ENCODE assay signal across 23 mouse cellular contexts in the genomic region with DNA sequence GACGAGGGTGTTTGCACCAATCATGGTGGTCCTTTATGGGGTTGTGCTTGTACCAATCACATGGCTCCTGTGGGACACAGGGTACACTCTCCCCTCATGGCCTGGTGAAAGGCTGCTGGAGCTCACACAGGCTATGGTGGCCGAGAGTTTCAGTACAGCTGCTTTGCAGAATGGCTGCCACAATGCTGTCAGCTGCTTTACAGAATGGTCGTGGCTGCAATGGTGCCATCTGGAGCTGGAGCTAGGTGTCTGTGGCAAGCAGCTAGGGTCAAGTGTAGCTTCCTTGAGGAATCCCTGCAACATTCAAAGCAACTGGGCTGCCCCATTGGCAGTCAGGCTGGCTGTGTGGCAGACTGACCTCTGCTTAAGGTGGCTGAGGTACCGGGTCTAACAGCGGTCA.
A peak's percentile ranks its signal among the peaks of the same experiment; 100 is the strongest.
DNase-seq lines count a peak whose midpoint lies in the region; ATAC-seq and TF ChIP-seq lines count a peak whose summit lies in the region.
"Had no signal": no experiment of that assay in that cellular context is flagged by ENCODE, and none has a peak within 500 bp of the region (broad histone marks: within the 10 kb centered on the region; RNA-seq: fewer than 3 reads in every experiment).

No protein-coding gene starts in this region.

- 76% methylated on average over 5 of the region's 5 CpGs for WGBS in hindbrain, embryonic 10.5 days
- WGBS in hindbrain, embryonic 14.5 days, result 61% methylated on average over 5 of the region's 5 CpGs
- 63% methylated on average over 5 of the region's 5 CpGs for WGBS in intestine, embryonic 15.5 days

- no peak for DNase-seq in hindbrain, embryonic 10.5 days (ENCODE audit: low spot score)
- no peak for DNase-seq in hindbrain, embryonic 14.5 days (ENCODE audit: low spot score)
- DNase-seq in left cerebral cortex, adult 2 months (ENCODE audit: extremely low spot score in 1 of 2, low spot score in 2 of 2), result no peak
- no peak for DNase-seq in left cerebral cortex, adult 11 months (ENCODE audit: low spot score)
- peak; percentile 35 for DNase-seq in retina, embryonic 14.5 days (ENCODE audit: low spot score)
- no peak for DNase-seq in frontal cortex, postnatal 25 days (ENCODE audit: low spot score in 2 of 2)
- DNase-seq: adrenal gland, adult 8-10 months; B cell, adult 2 months; cerebellum, adult 11-12 months; cerebellum, postnatal 14 days; embryo, embryonic 11 days; gastrocnemius, adult 2 months; heart, postnatal 4 days; lung, adult 2 months; right cerebral cortex, postnatal 4 days had no signal

- H3K9me3 ChIP-seq in hindbrain, embryonic 10.5 days, result no peaks in the 10 kb centered on the region
- H3K9me3 ChIP-seq in hindbrain, embryonic 14.5 days (ENCODE audit: control insufficient read depth, low read length), result no peaks in the 10 kb centered on the region
- H3K9me3 ChIP-seq in intestine, embryonic 15.5 days, result no peaks in the 10 kb centered on the region
- H3K9me3 ChIP-seq: embryonic facial prominence, embryonic 13.5 days; heart, embryonic 15.5 days; megakaryocyte, embryonic 14.5 days; midbrain, embryonic 15.5 days; neural tube, embryonic 13.5 days had no signal

- H3K4me1 ChIP-seq in hindbrain, embryonic 10.5 days (replicated peaks), result peaks cover 67% of the 10 kb centered on the region
- peaks cover 5% of the 10 kb centered on the region; the same call in 1 of the 2 replicates for H3K4me1 ChIP-seq in hindbrain, embryonic 14.5 days (replicated peaks; ENCODE audit: control insufficient read depth, insufficient read depth, low read length)
- H3K4me1 ChIP-seq in intestine, embryonic 15.5 days (replicated peaks), result peaks cover 30% of the 10 kb centered on the region

- 0 out of 2 replicates have a peak overlapping the region, but pooled peaks have one; percentile 57 for H3K27ac ChIP-seq in hindbrain, embryonic 10.5 days
- no peak overlapping the region for H3K27ac ChIP-seq in hindbrain, embryonic 14.5 days
- peak overlapping the region; percentile 80 for H3K27ac ChIP-seq in left cerebral cortex, adult 2 months
- H3K27ac ChIP-seq in intestine, embryonic 15.5 days, result peak overlapping the region; percentile 38; the same call in 1 of the 2 replicates
- H3K27ac ChIP-seq: embryonic facial prominence, embryonic 13.5 days; gastrocnemius, adult 2 months; heart, embryonic 15.5 days; midbrain, embryonic 15.5 days; neural tube, embryonic 13.5 days had no signal

- no peak overlapping the region for H3K4me3 ChIP-seq in hindbrain, embryonic 10.5 days
- no peak overlapping the region for H3K4me3 ChIP-seq in hindbrain, embryonic 14.5 days (replicated peaks; ENCODE audit: low read length)
- no peak overlapping the region for H3K4me3 ChIP-seq in left cerebral cortex, adult 2 months
- no peak overlapping the region for H3K4me3 ChIP-seq in intestine, embryonic 15.5 days (replicated peaks)
- H3K4me3 ChIP-seq: embryonic facial prominence, embryonic 13.5 days; erythroblast, embryonic 14.5 days; gastrocnemius, adult 2 months; heart, embryonic 15.5 days; megakaryocyte, embryonic 14.5 days; midbrain, embryonic 15.5 days; neural tube, embryonic 13.5 days had no signal

- ATAC-seq in hindbrain, embryonic 14.5 days (ENCODE audit: low FRiP score), result no peak
- ATAC-seq in intestine, embryonic 15.5 days, result no peak
- ATAC-seq: activated CD4-positive, CD25-positive, alpha-beta regulatory T cell, adult 4 months; midbrain, embryonic 15.5 days had no signal

- no peak for TF ChIP-seq CTCF in left cerebral cortex, adult 2 months (IDR thresholded peaks at IDR 0.05)

- H3K27me3 ChIP-seq in hindbrain, embryonic 10.5 days (ENCODE audit: insufficient read depth, poor library complexity, severe bottlenecking), result 0 out of 2 replicates have a peak, but pooled peaks cover 4% of the 10 kb centered on the region
- H3K27me3 ChIP-seq in hindbrain, embryonic 14.5 days (ENCODE audit: control insufficient read depth, insufficient read depth, low read length), result no peaks in the 10 kb centered on the region
- no peaks in the 10 kb centered on the region for H3K27me3 ChIP-seq in intestine, embryonic 15.5 days (replicated peaks)
- H3K27me3 ChIP-seq: embryonic facial prominence, embryonic 13.5 days; heart, embryonic 15.5 days; midbrain, embryonic 15.5 days; neural tube, embryonic 13.5 days had no signal

- no peak overlapping the region for H3K4me2 ChIP-seq in hindbrain, embryonic 14.5 days (replicated peaks)
- H3K4me2 ChIP-seq in intestine, embryonic 15.5 days (replicated peaks), result no peak overlapping the region
- H3K4me2 ChIP-seq: embryonic facial prominence, embryonic 13.5 days; heart, embryonic 15.5 days; midbrain, embryonic 15.5 days; neural tube, embryonic 13.5 days had no signal

- H3K36me3 ChIP-seq in hindbrain, embryonic 10.5 days, result no peaks in the 10 kb centered on the region
- no peaks in the 10 kb centered on the region for H3K36me3 ChIP-seq in hindbrain, embryonic 14.5 days (replicated peaks; ENCODE audit: control insufficient read depth, insufficient read depth)
- no peaks in the 10 kb centered on the region for H3K36me3 ChIP-seq in intestine, embryonic 15.5 days
- H3K36me3 ChIP-seq: embryonic facial prominence, embryonic 13.5 days; heart, embryonic 15.5 days; midbrain, embryonic 15.5 days; neural tube, embryonic 13.5 days had no signal

- intact Hi-C loops in left cerebral cortex, adult 2 months (cut with DNase I), result loop anchor here (10.0 kb wide), 1 partner anchor 165 kb away; no protein-coding TSS in a partner anchor

- no peak overlapping the region for H3K9ac ChIP-seq in hindbrain, embryonic 14.5 days
- no peak overlapping the region for H3K9ac ChIP-seq in intestine, embryonic 15.5 days
- H3K9ac ChIP-seq: embryonic facial prominence, embryonic 13.5 days; heart, embryonic 15.5 days; midbrain, embryonic 15.5 days; neural tube, embryonic 13.5 days had no signal
